Mouse (Mus musculus) mouse trophoblast stem cell (cell line): ENCODE measurements at regions not wholly inside any gene's neighbourhood (a gene's known extent, or its start where the extent isn't known, plus 50 kb on each side); places are given as distances from the start of the nearest gene placed in this dataset.

Experiments
- in situ Hi-C, 2 experiments: fragments of 300-500 bp; cut with MseI, MboI; formaldehyde crosslinking; loops; 2 replicates in 1 of 2; 3 replicates in 1 of 2; pipeline ENCODE4 v1.15.1; 2025

DNA sequence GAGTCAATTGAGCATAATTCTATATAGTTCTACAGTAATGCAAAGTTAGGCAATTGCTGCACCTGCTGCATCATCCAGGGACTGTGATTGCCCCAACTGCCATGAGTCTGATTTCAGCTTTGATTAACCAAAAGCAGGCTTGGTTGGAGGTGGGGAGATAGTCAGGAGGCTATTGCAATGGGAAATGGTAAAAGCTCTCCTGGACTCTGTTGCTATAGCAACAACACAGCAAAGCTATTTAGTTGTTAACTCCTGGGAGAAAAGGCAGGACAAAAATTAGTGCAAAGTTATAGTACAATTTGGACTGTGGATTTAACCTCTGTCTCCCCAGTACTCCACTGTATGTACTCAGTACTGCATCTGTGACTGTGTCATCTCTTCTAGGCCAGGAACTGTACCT lies 51.7 kb upstream of the Rasgrf1 start:
- in situ Hi-C loops, result no loop called here

DNA sequence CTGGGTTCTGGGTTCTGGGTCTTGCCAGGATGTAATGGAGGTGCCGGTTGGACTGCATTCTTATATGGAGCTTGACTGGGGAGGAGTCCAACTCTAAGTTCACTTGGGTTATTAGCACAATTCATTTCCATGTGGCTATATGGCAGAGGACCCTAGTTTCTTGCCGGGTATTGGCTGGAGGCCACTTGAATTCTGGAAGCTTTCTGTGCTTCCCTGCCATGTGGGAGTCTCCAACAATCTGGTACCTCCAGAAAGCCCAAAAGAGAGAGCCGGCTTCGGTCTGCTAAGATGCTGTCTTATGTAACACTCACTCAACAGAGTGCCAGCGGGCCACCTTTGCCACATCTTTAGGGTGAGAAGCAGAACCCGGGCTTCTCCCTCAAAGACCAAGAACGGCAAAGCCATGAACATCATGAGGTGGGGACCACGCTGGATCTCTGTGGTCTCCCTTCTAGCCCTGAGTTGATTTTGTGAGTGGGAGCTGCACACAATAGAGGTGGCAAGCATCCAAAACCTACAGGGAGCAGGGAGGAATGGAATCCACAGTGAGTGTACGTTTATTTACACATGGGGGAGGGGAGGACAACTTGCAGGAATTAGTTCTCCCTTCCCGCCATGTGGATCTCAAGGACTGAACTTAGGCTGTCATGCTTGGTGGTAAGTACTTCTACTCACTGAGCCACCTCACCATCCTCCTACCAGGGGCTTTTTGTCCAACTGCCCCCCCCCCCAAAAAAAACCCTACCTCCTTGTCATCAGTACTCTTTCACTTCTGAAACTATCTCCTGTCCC lies 59.0 kb upstream of the Rasgrf1 start:
- in situ Hi-C loops, result no loop called here

DNA sequence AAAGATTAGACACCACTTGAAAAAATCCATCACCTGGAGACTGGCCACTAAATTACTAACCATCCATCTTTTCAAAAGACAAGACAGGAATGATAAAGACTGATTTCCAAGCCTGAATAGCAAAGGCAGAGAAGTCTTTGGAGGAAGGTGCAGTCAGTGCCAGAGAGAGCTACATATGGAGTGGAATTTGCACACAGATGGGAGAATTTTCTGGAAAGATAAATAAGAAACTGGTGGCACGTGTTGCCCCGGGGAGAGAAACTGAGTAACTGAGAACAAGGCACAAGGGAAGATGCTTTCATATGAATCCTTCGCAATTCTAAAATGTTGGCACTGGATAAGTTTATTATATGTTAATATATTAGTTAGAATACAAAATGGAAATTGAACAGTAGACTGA lies 59.8 kb upstream of the Rasgrf1 start:
- in situ Hi-C loops, result no loop called here

- in situ Hi-C loops, result no loop called here
Observed at GRCm38 (mm10) chr9:89848571-89848970, 61.1 kb upstream of the Rasgrf1 start.

DNA sequence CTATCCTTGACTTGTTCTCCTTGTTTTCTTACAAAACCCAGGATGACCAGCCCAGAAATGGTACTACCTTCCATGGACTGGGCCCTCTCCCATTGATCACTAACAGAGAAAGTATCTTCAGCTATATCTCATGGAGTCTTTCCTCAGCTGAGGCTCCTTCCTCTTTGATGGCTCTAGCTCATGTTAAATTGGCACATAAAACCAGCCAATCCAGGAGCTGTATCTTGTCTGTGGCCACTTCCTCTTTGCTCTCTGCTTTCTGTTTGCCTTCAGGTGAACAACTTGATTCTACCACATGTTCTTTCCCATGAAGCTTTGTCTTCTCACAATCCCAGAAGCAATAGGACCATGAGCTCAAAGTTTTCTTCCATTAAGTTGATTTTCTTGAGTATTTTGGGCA lies 62.7 kb upstream of the Rasgrf1 start:
- in situ Hi-C loops, result no loop called here

- in situ Hi-C loops, result no loop called here
Observed at GRCm38 (mm10) chr9:89842776-89843089, 67.0 kb upstream of the Rasgrf1 start.

GRCm38 (mm10) chr9:89841866-89842775 lies 67.6 kb upstream of the Rasgrf1 start:
- in situ Hi-C loops, result no loop called here

GRCm38 (mm10) chr9:89841371-89841770 lies 68.3 kb upstream of the Rasgrf1 start:
- in situ Hi-C loops, result no loop called here

GRCm38 (mm10) chr9:89836454-89837245 lies 73.1 kb upstream of the Rasgrf1 start:
- in situ Hi-C loops, result no loop called here

- in situ Hi-C loops, result no loop called here
Observed at GRCm38 (mm10) chr9:89833596-89833995, 76.1 kb upstream of the Rasgrf1 start.

GRCm38 (mm10) chr9:89831855-89832254 lies 77.9 kb upstream of the Rasgrf1 start:
- in situ Hi-C loops, result no loop called here

GRCm38 (mm10) chr9:89828156-89828555 lies 81.6 kb upstream of the Rasgrf1 start:
- in situ Hi-C loops, result loop anchor here (5.0 to 10.0 kb wide), 3 partner anchors 144 to 247 kb away; no protein-coding TSS in a partner anchor

DNA sequence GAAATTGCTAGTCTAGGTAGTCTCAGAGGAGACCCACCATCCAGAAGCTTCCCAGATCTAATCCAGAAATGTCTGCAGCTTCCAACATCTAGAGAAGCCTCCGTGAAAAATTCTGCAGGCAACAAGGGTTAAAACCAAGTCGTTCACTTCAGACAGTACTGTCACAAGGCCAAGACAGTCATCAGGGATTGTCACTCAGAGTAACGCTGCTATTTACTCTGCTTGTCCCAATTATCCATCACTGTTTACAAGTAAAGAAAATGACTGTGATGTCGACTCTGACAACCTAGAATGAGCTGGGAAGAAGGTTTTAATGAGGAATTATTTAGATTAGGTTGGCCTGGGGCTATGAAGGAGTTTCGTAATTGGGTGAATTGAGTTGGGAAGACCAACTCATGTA lies 82.1 kb upstream of the Rasgrf1 start:
- in situ Hi-C loops, result loop anchor here (5.0 to 10.0 kb wide), 3 partner anchors 145 to 247 kb away; no protein-coding TSS in a partner anchor

- in situ Hi-C loops, result loop anchor here (5.0 to 10.0 kb wide), 3 partner anchors 145 to 248 kb away; no protein-coding TSS in a partner anchor
Observed at GRCm38 (mm10) chr9:89826712-89827548, 82.8 kb upstream of the Rasgrf1 start.

- in situ Hi-C loops, result loop anchor here in 1 of 2 experiments (10.0 kb wide), 1 partner anchor 253 kb away; no protein-coding TSS in a partner anchor
Observed at GRCm38 (mm10) chr9:89821853-89822243, 83.6 kb upstream of the Ankrd34c start.

- in situ Hi-C loops, result loop anchor here in 1 of 2 experiments (10.0 kb wide), 1 partner anchor 254 kb away; no protein-coding TSS in a partner anchor
Observed at GRCm38 (mm10) chr9:89821109-89821852, 83.0 kb upstream of the Ankrd34c start.

DNA sequence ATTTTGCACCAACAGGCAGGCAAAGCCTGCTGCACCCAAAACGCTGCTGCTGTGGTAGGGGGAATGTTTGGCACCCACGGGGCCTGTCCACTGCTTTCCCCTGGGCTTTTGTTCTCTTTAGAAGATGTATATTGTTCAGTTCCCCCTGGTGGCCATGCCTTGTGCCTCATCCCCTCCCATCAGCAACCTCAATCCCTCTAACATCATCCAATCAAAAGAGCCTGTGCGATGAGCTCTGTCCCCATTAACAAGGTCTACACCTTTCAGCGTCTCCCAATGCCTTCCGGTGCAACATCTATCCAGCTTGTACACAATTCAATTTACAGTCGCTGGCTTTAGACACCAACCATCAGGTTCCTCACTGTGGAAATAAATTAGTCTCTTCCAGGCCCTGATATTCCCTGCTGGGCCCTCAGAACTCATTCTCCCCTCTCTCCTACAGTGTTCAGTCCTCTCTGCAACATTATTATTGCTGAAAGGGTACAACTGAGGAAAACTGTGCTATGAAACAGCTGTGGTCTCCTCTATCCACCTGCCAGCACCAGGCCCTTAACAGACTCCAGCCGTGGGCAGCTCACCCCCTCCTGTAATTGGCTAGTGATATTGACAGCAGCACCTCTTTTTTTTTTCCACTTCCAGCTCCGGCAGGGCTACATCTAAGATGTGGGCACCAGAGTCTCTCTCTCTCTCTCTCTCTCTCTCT lies 75.5 kb upstream of the Ankrd34c start:
- in situ Hi-C loops, result no loop called here

DNA sequence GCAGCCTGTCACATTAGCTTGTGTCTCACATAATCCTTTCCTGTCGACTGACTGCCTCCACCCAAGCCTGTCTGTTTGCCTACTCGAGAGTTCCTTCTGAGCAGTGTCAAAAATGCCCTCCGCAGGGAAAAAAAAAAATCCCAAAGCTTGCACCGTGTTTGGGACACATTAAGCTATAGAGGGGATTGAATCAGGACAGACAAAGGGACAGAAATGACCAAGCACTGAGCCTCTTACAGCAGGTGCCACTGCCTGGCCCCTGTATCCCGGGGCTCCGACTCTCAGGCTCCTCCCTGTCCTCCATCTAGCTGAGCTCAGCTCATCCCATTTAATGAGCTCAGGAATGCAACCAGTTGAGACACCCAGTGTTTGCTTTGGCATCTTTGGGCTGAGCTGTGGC lies 69.1 kb upstream of the Ankrd34c start:
- in situ Hi-C loops, result no loop called here

- in situ Hi-C loops, result no loop called here
Observed at GRCm38 (mm10) chr9:89802658-89803057, 64.4 kb upstream of the Ankrd34c start.
